Mouse (Mus musculus): Measurements from ENCODE around the gene Muc15. TPM values are rescaled to one million over a fixed set of nuclear protein-coding genes. Genes with fewer than 3 reads are reported as not detected.

Gene Muc15
- polyA plus RNA-seq, 1 experiment from 2014 or later: 0.05 TPM

- H3K9ac ChIP-seq: no peak overlapping the region
- H3K4me2 ChIP-seq (replicated peaks): no peak overlapping the region
- no peaks in the 10 kb centered on the region for H3K27me3 ChIP-seq (ENCODE audit: control insufficient read depth, insufficient read depth, low read length)
- ATAC-seq (ENCODE audit: low FRiP score) (no peak), DNase-seq (ENCODE audit: low spot score) (no peak)
- no peaks in the 10 kb centered on the region for H3K36me3 ChIP-seq (replicated peaks; ENCODE audit: control insufficient read depth, insufficient read depth)
- H3K4me3 ChIP-seq (replicated peaks; ENCODE audit: low read length): no peak overlapping the region
- WGBS: 85% methylated on average over 2 of the region's 2 CpGs
- no peaks in the 10 kb centered on the region for H3K4me1 ChIP-seq (replicated peaks; ENCODE audit: control insufficient read depth, insufficient read depth, low read length)
- no peak overlapping the region for H3K27ac ChIP-seq
- no peaks in the 10 kb centered on the region for H3K9me3 ChIP-seq (ENCODE audit: control insufficient read depth, low read length)
Observed at GRCm38 (mm10) chr2:110757556-110757955, 36.4 kb downstream of the Muc15 start.

GRCm38 (mm10) chr2:110759434-110759833 is 38.3 kb downstream of the Muc15 start:
- WGBS: 23% methylated on average over 2 of the region's 2 CpGs
- Histone ChIP-seq H3K27me3 (ENCODE audit: control insufficient read depth, insufficient read depth, low read length) (no peaks in the 10 kb centered on the region), H3K4me3 (replicated peaks; ENCODE audit: low read length) (no peak overlapping the region), H3K36me3 (replicated peaks; ENCODE audit: control insufficient read depth, insufficient read depth) (no peaks in the 10 kb centered on the region), H3K9me3 (ENCODE audit: control insufficient read depth, low read length) (no peaks in the 10 kb centered on the region), H3K4me1 (replicated peaks; ENCODE audit: control insufficient read depth, insufficient read depth, low read length) (no peaks in the 10 kb centered on the region), H3K27ac (no peak overlapping the region), H3K9ac (no peak overlapping the region), H3K4me2 (replicated peaks) (no peak overlapping the region)
- ATAC-seq (ENCODE audit: low FRiP score): no peak
- no peak for DNase-seq (ENCODE audit: low spot score)

- no peak for DNase-seq (ENCODE audit: low spot score)
- WGBS: 74% methylated on average over 3 of the region's 3 CpGs
Observed at GRCm38 (mm10) chr2:110787396-110787795, 66.3 kb downstream of the Muc15 start.

More at GRCm38 (mm10) chr2:110787396-110787795, 66.3 kb downstream of the Muc15 start:
- H3K9ac ChIP-seq: no peak overlapping the region
- no peak for ATAC-seq (ENCODE audit: low FRiP score)
- no peaks in the 10 kb centered on the region for H3K27me3 ChIP-seq (ENCODE audit: control insufficient read depth, insufficient read depth, low read length)
- H3K27ac ChIP-seq: no peak overlapping the region
- H3K4me3 ChIP-seq (replicated peaks; ENCODE audit: low read length): no peak overlapping the region
- H3K4me2 ChIP-seq (replicated peaks): no peak overlapping the region
- no peaks in the 10 kb centered on the region for H3K36me3 ChIP-seq (replicated peaks; ENCODE audit: control insufficient read depth, insufficient read depth)
- no peaks in the 10 kb centered on the region for H3K4me1 ChIP-seq (replicated peaks; ENCODE audit: control insufficient read depth, insufficient read depth, low read length)
- H3K9me3 ChIP-seq (ENCODE audit: control insufficient read depth, low read length): no peaks in the 10 kb centered on the region

Other genes with a start within 250 kb of the Muc15 start
- not detected in 2 replicates for gene Slc5a12, start 124.0 kb upstream of the Muc15 start, polyA plus RNA-seq (2014; fragmentation: Nextera tagmentation; extraction: Ambion mirVana)
- 0.79 and 1.4 TPM in 2 replicates for gene Ano3, start 229.6 kb downstream of the Muc15 start, polyA plus RNA-seq (2014; fragmentation: Nextera tagmentation; extraction: Ambion mirVana)

All from hindbrain, embryonic 14.5 days (tissue).